ENCODE assay signal across 8 mouse cellular contexts in genomic region chr8:126474299-126475187, GRCm38 (mm10). TPM values are rescaled to one million over a fixed set of nuclear protein-coding genes. Genes with fewer than 3 reads are reported as not detected.
A peak's percentile ranks its signal among the peaks of the same experiment; 100 is the strongest.
DNase-seq lines count a peak whose midpoint lies in the region; ATAC-seq lines count a peak whose summit lies in the region.

Gene Tarbp1 (minus strand): TSS chr8:126475065.

- intact Hi-C loops in left cerebral cortex, postnatal 14 days (cut with DNase I), result no loop called here

- DNase-seq in adrenal gland, adult 2 months, result peak; percentile 95
- DNase-seq in embryo, embryonic 11.5 days (ENCODE audit: low read depth, low spot score), result peak; percentile 83
- peak; percentile 81 to 90 for DNase-seq in gastrocnemius, postnatal 4 days (ENCODE audit: low spot score in 2 of 2)
- peak; percentile 89 to 90 for DNase-seq in left cerebral cortex, postnatal 14 days (ENCODE audit: low spot score in 2 of 2)
- DNase-seq in right cerebral cortex, postnatal 14 days, result peak; percentile 89
- peak; percentile 88 for DNase-seq in urinary bladder, postnatal 25 days (ENCODE audit: low spot score)

- H3K9ac ChIP-seq in intestine, embryonic 15.5 days, result peak within 1 kb of the TSS; percentile 86

- H3K27me3 ChIP-seq in intestine, embryonic 15.5 days (replicated peaks), result no peaks in the 10 kb centered on the region

- peak within 1 kb of the TSS; percentile 85 for H3K4me2 ChIP-seq in intestine, embryonic 15.5 days (replicated peaks)

- 0 out of 2 replicates have a peak, but pooled peaks cover 5% of the 10 kb centered on the region for H3K36me3 ChIP-seq in intestine, embryonic 15.5 days

- peak; percentile 94 for ATAC-seq in intestine, embryonic 15.5 days
- peak; percentile 72 for ATAC-seq in megakaryocyte-erythroid progenitor cell, adult 5-6 weeks (replicated peaks; ENCODE audit: low FRiP score, low TSS enrichment, poor library complexity, severe bottlenecking)

- no peaks in the 10 kb centered on the region for H3K9me3 ChIP-seq in intestine, embryonic 15.5 days

- H3K27ac ChIP-seq in intestine, embryonic 15.5 days, result peak within 1 kb of the TSS; percentile 92

- 0 out of 2 replicates have a peak, but pooled peaks cover 3% of the 10 kb centered on the region for H3K4me1 ChIP-seq in intestine, embryonic 15.5 days (replicated peaks)

- WGBS in intestine, embryonic 15.5 days, result under 1% methylated on average over 116 of the region's 124 CpGs

- peak within 1 kb of the TSS; percentile 97 for H3K4me3 ChIP-seq in intestine, embryonic 15.5 days (replicated peaks)

RNA-seq across cellular contexts. Expression of gene Tarbp1, which starts in this region (rescaled TPM):
- total RNA-seq in adrenal gland, adult 2 months (2021), result 1 to 10 TPM; 4.8 to 5.0 TPM
- 3.8 and 4.1 TPM in 2 replicates for polyA plus RNA-seq in adrenal gland, adult 2 months (2012; rRNA removed)
- 1 to 10 TPM; 6.5 TPM for total RNA-seq in gastrocnemius, postnatal 4 days (2021)
- 3.0 and 3.1 TPM in 2 replicates for polyA plus RNA-seq in intestine, embryonic 15.5 days (2015; fragmentation: Nextera tagmentation; extraction: Ambion mirVana)
- 1 to 10 TPM; 3.5 to 4.1 TPM for total RNA-seq in left cerebral cortex, postnatal 14 days (2021)
- total RNA-seq in megakaryocyte-erythroid progenitor cell, adult 5-6 weeks (2014; fragmentation: Nextera tagmentation), result 20.0 and 22.7 TPM in 2 replicates
- total RNA-seq in megakaryocyte-erythroid progenitor cell, adult 5-6 weeks (2017), result 13.0 and 17.8 TPM in 2 replicates

Comparison
In these comparisons a context has a peak if more than half of its experiments do, and no peak if none do; other contexts are left out.
1. Peak in every context shown above with its lines: DNase-seq, ATAC-seq, H3K4me3 ChIP-seq and H3K27ac ChIP-seq.